Mouse (Mus musculus): Measurements from ENCODE around the gene Crp. TPM values are rescaled to one million over a fixed set of nuclear protein-coding genes. Genes with fewer than 3 reads are reported as not detected.

The Crp gene
- polyA plus RNA-seq, 2 experiments = not detected

DNA sequence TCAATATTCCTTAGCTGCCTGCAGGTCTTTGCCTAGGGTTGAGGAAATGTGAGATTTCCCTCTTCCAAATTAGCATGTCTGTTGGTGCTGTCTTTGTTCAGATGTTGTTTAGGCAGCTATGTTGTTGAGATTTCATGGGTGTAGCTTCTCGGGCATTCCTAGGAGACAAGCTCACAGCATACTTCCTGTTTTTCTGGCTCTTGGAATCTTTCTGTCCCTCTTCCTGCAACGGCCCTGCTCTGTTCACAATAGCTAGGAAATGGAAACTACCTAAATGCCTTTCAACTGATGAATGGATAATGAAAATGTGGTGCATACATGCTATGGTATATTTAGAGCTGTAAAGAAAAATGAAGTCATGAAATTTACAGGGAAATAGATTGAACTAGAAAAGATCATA is 13.5 kb downstream of the Crp start:
- no peak for ATAC-seq (ENCODE audit: low FRiP score, low read depth)
- TF ChIP-seq POLR2A (IDR thresholded peaks at IDR 0.05; ENCODE audit: borderline replicate concordance, extremely low read depth, insufficient read depth, insufficient read length) = no peak
- H3K27me3 ChIP-seq (ENCODE audit: control insufficient read depth, insufficient read depth, low read length) = no peaks in the 10 kb centered on the region
- no peak overlapping the region for H3K4me2 ChIP-seq (replicated peaks; ENCODE audit: low read depth, low read length, severe bottlenecking)
- 0 out of 2 replicates have a peak, but pooled peaks cover 3% of the 10 kb centered on the region for H3K4me1 ChIP-seq (ENCODE audit: control insufficient read depth, insufficient read depth, low read length)
- no peaks in the 10 kb centered on the region for H3K36me3 ChIP-seq (ENCODE audit: control insufficient read depth, insufficient read depth, low read length)
- no peak for DNase-seq (ENCODE audit: low spot score)
- WGBS = 67% methylated on average over 2 of the region's 2 CpGs
- no peak overlapping the region for H3K9ac ChIP-seq (ENCODE audit: low read depth, low read length, severe bottlenecking)
- no peak overlapping the region for H3K4me3 ChIP-seq (replicated peaks; ENCODE audit: low read length)
- no peak overlapping the region for H3K27ac ChIP-seq (replicated peaks; ENCODE audit: low read depth, low read length)
- no peaks in the 10 kb centered on the region for H3K9me3 ChIP-seq (ENCODE audit: control insufficient read depth, low read length)

DNA sequence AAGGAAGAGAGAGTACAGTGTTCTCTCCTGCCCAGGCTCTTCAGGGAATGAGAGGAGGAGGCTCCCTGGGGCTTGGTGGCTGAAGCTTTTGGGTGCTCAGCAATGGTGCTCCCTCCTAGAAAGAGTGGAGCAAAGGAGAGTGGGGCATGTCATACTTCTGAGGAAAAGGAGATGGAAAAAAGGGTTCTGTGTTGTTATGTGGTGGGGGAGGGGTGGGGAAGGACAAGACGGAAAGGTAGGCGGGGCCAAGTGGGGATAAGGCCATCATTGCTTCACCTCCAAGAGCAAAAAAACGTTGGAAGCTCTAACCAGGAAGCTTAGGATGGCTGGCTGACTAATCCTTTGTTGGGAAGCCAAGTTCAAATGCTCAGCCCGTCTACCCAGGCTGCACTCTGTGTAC is 14.1 kb downstream of the Crp start:
- Histone ChIP-seq H3K4me1 (ENCODE audit: control insufficient read depth, insufficient read depth, low read length) (0 out of 2 replicates have a peak, but pooled peaks cover 3% of the 10 kb centered on the region), H3K27me3 (ENCODE audit: control insufficient read depth, insufficient read depth, low read length) (no peaks in the 10 kb centered on the region), H3K27ac (replicated peaks; ENCODE audit: low read depth, low read length) (0 out of 2 replicates have a peak overlapping the region, but pooled peaks have one; percentile 4), H3K36me3 (ENCODE audit: control insufficient read depth, insufficient read depth, low read length) (no peaks in the 10 kb centered on the region), H3K4me3 (replicated peaks; ENCODE audit: low read length) (no peak overlapping the region), H3K4me2 (replicated peaks; ENCODE audit: low read depth, low read length, severe bottlenecking) (no peak overlapping the region), H3K9me3 (ENCODE audit: control insufficient read depth, low read length) (no peaks in the 10 kb centered on the region), H3K9ac (ENCODE audit: low read depth, low read length, severe bottlenecking) (no peak overlapping the region)
- ATAC-seq (ENCODE audit: low FRiP score, low read depth) = no peak
- no peak for DNase-seq (ENCODE audit: low spot score)
- no peak for TF ChIP-seq POLR2A (IDR thresholded peaks at IDR 0.05; ENCODE audit: borderline replicate concordance, extremely low read depth, insufficient read depth, insufficient read length)
- 77% methylated on average over 3 of the region's 4 CpGs for WGBS

DNA sequence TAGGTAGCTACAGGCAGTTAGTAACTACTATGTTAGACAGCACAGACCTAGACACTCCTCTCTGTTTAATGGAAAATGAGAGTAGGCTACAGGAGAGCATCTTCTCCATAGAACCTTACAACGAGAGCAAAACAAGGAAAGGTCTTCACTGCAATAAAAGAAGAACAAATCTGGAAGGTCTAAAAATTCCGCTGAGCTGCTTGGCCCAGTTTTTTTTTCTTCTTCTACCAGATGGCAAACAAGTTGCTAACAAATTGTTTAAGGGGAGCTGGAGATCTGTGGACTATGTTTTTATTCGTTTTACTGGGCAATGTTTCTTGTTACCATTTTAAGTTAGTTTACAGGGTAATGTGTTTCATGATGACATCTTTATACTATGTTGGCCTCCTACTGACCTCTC is 53.4 kb downstream of the Crp start:
- ATAC-seq (ENCODE audit: low FRiP score, low read depth) (no peak), DNase-seq (ENCODE audit: low spot score) (no peak)
- Histone ChIP-seq H3K9me3 (ENCODE audit: control insufficient read depth, low read length) (no peaks in the 10 kb centered on the region), H3K27me3 (ENCODE audit: control insufficient read depth, insufficient read depth, low read length) (no peaks in the 10 kb centered on the region), H3K4me2 (replicated peaks; ENCODE audit: low read depth, low read length, severe bottlenecking) (no peak overlapping the region), H3K27ac (replicated peaks; ENCODE audit: low read depth, low read length) (no peak overlapping the region), H3K36me3 (ENCODE audit: control insufficient read depth, insufficient read depth, low read length) (no peaks in the 10 kb centered on the region), H3K4me1 (ENCODE audit: control insufficient read depth, insufficient read depth, low read length) (no peaks in the 10 kb centered on the region), H3K9ac (ENCODE audit: low read depth, low read length, severe bottlenecking) (no peak overlapping the region), H3K4me3 (replicated peaks; ENCODE audit: low read length) (no peak overlapping the region)
- WGBS = 38% methylated on average over 3 of the region's 3 CpGs
- no peak for TF ChIP-seq POLR2A (IDR thresholded peaks at IDR 0.05; ENCODE audit: borderline replicate concordance, extremely low read depth, insufficient read depth, insufficient read length)

DNA sequence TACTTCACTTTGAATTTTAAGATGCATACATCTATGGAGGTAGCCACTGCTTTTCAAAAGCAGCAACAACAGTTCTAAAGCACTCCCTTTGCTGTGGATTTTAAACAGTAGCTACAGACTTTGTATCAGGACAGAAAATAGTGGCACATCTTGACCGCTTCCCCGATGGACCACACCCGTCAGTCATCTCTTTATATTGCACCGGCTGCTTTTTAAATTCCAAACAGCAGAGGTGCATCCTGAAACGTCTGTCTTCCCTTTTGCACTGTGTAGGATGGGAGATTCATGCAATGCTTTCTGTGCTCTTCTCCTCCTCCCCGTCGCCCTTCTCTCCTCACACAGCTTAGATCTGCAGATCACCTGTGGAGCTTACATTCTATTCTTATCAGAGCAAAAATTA is 57.3 kb downstream of the Crp start:
- H3K9ac ChIP-seq (ENCODE audit: low read depth, low read length, severe bottlenecking) = no peak overlapping the region
- no peak for DNase-seq (ENCODE audit: low spot score)
- TF ChIP-seq POLR2A (IDR thresholded peaks at IDR 0.05; ENCODE audit: borderline replicate concordance, extremely low read depth, insufficient read depth, insufficient read length) = no peak
- no peaks in the 10 kb centered on the region for H3K27me3 ChIP-seq (ENCODE audit: control insufficient read depth, insufficient read depth, low read length)
- H3K4me2 ChIP-seq (replicated peaks; ENCODE audit: low read depth, low read length, severe bottlenecking) = no peak overlapping the region
- H3K9me3 ChIP-seq (ENCODE audit: control insufficient read depth, low read length) = no peaks in the 10 kb centered on the region
- H3K27ac ChIP-seq (replicated peaks; ENCODE audit: low read depth, low read length) = no peak overlapping the region
- WGBS = 72% methylated on average over 7 of the region's 7 CpGs
- no peak overlapping the region for H3K4me3 ChIP-seq (replicated peaks; ENCODE audit: low read length)
- H3K36me3 ChIP-seq (ENCODE audit: control insufficient read depth, insufficient read depth, low read length) = no peaks in the 10 kb centered on the region
- H3K4me1 ChIP-seq (ENCODE audit: control insufficient read depth, insufficient read depth, low read length) = no peaks in the 10 kb centered on the region
- ATAC-seq (ENCODE audit: low FRiP score, low read depth) = no peak

DNA sequence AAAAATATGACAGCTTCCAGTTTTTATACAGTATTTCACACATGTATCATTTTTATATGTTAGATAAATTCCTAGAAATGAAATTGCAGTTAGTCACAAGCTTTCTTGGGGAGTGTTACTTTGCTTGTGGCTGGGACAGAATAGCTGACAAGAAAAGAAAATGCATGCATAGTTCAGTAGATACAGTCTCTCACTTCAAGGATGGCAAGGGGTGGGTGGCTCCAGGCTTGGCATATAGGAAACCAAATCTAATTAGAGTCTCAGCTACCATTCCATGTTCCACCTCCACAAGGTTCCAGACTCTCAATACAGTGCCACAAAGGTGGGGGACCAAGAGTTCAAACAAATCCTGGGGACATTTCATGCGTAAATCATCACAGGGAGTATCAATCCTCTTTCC is 61.7 kb downstream of the Crp start:
- Histone ChIP-seq H3K27me3 (ENCODE audit: control insufficient read depth, insufficient read depth, low read length) (no peaks in the 10 kb centered on the region), H3K9ac (ENCODE audit: low read depth, low read length, severe bottlenecking) (no peak overlapping the region), H3K4me1 (ENCODE audit: control insufficient read depth, insufficient read depth, low read length) (no peaks in the 10 kb centered on the region), H3K27ac (replicated peaks; ENCODE audit: low read depth, low read length) (no peak overlapping the region), H3K9me3 (ENCODE audit: control insufficient read depth, low read length) (no peaks in the 10 kb centered on the region), H3K4me2 (replicated peaks; ENCODE audit: low read depth, low read length, severe bottlenecking) (no peak overlapping the region), H3K36me3 (ENCODE audit: control insufficient read depth, insufficient read depth, low read length) (no peaks in the 10 kb centered on the region), H3K4me3 (replicated peaks; ENCODE audit: low read length) (no peak overlapping the region)
- no peak for TF ChIP-seq POLR2A (IDR thresholded peaks at IDR 0.05; ENCODE audit: borderline replicate concordance, extremely low read depth, insufficient read depth, insufficient read length)
- ATAC-seq (ENCODE audit: low FRiP score, low read depth) = no peak
- DNase-seq (ENCODE audit: low spot score) = no peak
- WGBS = 92% methylated on average over 1 of the region's 1 CpGs

DNA sequence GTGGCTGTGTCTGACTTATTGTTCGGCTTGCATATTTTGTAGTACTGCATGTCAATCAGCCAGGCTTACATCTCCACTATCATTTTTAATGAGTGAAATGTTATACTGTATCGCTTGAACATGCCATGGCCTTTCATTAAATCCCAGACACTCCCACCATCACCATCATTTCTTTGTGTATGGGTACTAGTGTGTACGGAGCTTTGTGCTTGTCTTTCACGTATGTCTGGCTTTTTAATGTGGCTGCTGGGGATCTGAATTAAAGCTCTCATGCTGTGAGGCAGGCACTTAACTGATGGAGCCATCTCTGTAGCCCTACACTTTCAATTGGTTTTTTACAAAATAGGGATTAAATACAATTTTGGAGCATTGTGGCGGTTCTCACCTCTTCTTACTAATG is 81.3 kb downstream of the Crp start:
- 69% methylated on average over 5 of the region's 5 CpGs for WGBS
- Histone ChIP-seq H3K4me2 (replicated peaks; ENCODE audit: low read depth, low read length, severe bottlenecking) (no peak overlapping the region), H3K4me3 (replicated peaks; ENCODE audit: low read length) (no peak overlapping the region), H3K36me3 (ENCODE audit: control insufficient read depth, insufficient read depth, low read length) (no peaks in the 10 kb centered on the region), H3K27ac (replicated peaks; ENCODE audit: low read depth, low read length) (no peak overlapping the region), H3K4me1 (ENCODE audit: control insufficient read depth, insufficient read depth, low read length) (no peaks in the 10 kb centered on the region), H3K27me3 (ENCODE audit: control insufficient read depth, insufficient read depth, low read length) (no peaks in the 10 kb centered on the region), H3K9ac (ENCODE audit: low read depth, low read length, severe bottlenecking) (no peak overlapping the region), H3K9me3 (ENCODE audit: control insufficient read depth, low read length) (no peaks in the 10 kb centered on the region)
- TF ChIP-seq POLR2A (IDR thresholded peaks at IDR 0.05; ENCODE audit: borderline replicate concordance, extremely low read depth, insufficient read depth, insufficient read length) = no peak
- no peak for ATAC-seq (ENCODE audit: low FRiP score, low read depth)
- no peak for DNase-seq (ENCODE audit: low spot score)

Data from limb, embryonic 14.5 days (tissue).